Mouse (Mus musculus): ENCODE measurements around the gene Glrx2.

DNA sequence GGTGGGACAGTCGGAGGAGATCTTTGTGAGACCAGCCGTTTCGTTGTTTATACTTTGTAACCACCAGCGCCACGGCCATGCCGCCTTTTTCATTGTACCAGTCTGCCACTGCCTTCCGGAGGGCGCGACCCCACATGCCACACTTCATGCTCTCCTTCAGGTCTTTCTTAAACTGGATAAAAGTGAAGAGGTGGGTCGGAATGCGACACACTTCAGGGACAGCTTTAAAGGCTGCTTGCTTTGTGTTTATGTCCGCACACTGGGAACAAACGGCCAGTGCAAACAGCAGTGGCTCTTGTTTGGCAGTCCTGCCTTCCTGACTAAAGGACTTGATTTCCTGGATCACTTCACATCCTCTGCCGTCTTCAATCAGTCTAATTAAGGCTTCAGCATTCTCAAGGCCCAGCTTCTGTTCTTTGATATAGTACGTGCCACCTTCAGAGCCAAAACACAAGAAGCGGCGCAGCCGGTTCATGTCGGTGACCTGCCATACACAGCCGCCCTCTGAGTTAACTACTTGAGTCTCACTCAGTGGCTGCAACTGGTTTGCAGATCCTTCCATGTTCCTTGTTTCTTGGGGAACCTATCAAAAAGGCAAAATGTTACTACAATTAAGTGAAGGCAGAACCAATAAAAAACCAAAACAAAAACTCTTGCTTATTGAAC is 54.4 kb downstream of the Glrx2 start:
- TF ChIP-seq CTCF (IDR thresholded peaks at IDR 0.05; ENCODE audit: insufficient read depth, low read length) (no peak), POLR2A (IDR thresholded peaks at IDR 0.05; ENCODE audit: borderline replicate concordance, extremely low read depth, low read depth, low read length) (no peak)
